Mouse (Mus musculus): ENCODE measurements around the gene Tns1. TPM values are rescaled to one million over a fixed set of nuclear protein-coding genes. Genes with fewer than 3 reads are reported as not detected.

Tns1 gene
- polyA plus RNA-seq, 1 experiment from 2014 or later: 44.4 TPM

DNA sequence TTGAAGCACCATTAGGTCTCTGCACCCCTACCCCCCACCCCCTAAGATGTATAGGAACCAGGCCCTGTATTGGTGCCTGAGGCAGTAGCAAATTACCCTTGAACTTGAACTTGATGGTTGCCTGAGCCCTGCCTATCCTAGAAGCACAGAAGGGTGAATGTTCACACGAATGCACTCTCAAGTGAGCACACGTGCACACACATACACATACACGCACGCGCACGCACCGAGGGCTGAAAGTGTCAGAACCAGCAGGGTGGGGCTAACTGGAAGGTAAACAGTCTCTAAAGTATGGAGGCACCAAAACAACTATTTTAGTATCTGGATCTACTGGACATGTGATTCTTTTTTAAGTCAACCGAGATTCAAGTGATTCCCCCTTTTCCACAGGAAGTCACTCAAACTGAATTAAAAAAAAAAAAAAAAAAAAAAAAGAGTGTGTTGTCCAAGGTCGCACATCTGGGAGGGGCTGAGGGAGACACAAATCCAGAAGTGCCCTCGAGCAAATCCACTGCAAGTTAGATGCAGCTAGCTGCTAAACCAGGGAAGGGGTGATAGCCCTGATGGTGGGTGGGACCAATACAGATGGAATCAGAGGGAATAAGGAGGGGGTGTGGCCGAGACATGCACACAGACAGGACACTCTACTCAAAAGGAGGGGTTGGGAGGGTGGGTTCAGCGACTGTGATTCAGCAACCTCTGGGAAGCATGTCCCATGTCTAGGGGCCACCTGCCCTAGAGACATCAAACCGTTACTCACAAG lies 96.0 kb downstream of the Tns1 start:
- ATAC-seq (ENCODE audit: low FRiP score, low read depth): no peak
- no peak overlapping the region for H3K9ac ChIP-seq
- no peaks in the 10 kb centered on the region for H3K9me3 ChIP-seq
- no peaks in the 10 kb centered on the region for H3K27me3 ChIP-seq
- H3K4me3 ChIP-seq: no peak overlapping the region
- 56% methylated on average over 13 of the region's 13 CpGs for WGBS
- peak overlapping the region; percentile 14 for H3K4me2 ChIP-seq (replicated peaks)
- peaks cover 96% of the 10 kb centered on the region for H3K4me1 ChIP-seq
- peak overlapping the region; percentile 80 for H3K27ac ChIP-seq
- H3K36me3 ChIP-seq: no peaks in the 10 kb centered on the region

DNA sequence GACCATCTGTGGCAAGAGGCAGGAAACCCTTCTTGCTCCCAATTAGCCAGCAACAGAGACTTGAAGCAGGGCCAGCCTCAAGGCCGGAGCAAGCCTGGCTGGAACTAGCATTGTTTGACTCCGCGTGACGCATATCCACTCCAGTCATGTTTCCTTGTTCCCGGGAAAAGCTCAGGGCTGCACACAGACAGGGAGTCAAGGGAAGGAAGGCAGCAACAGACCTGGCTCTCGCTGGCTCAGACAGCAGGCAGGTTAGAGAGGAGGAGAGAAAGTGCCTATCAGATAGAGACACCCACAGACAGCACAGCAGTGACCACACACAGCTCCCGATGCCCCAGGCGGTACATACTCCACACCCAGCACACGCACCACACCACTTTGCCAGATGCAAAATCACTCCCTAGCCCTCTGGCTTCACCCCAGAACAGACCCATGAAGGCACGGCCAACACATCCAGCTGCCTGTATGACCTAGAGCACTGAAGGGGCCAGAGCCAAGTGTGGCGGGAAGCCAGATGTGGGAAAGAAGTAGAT lies 96.6 kb downstream of the Tns1 start:
- 11% methylated on average over 11 of the region's 11 CpGs for WGBS
- Histone ChIP-seq H3K9me3 (no peaks in the 10 kb centered on the region), H3K4me1 (peaks cover 92% of the 10 kb centered on the region), H3K27ac (peak overlapping the region; percentile 80), H3K4me2 (replicated peaks) (peak overlapping the region; percentile 14), H3K27me3 (no peaks in the 10 kb centered on the region), H3K9ac (no peak overlapping the region), H3K36me3 (no peaks in the 10 kb centered on the region), H3K4me3 (no peak overlapping the region)
- peak; percentile 18; the same call in 1 of the 2 replicates for ATAC-seq (ENCODE audit: low FRiP score, low read depth)

DNA sequence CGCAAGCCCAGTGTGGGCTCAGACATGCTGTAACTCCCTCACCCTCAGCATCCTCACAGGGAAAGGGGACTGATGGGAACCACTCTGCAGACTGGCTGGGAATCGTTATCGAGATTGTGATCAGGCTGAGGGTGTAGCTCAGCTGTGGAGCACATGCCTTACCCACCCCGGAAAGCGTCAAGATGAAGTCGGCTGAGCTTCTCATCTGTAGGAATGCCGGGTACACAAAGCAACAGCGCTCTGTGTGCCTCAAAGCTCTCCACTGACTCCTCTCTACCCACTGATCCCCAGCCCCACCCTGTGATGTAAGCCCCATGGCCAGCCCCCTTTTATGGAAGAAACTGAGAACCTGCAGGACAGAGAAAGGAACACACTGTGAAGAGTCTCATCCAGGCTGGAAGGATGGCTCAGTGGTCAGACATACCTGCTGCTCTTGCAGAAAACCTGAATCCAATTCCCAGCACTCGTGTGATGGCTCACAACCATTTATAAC lies 97.5 kb downstream of the Tns1 start:
- H3K4me3 ChIP-seq: no peak overlapping the region
- ATAC-seq (ENCODE audit: low FRiP score, low read depth): no peak
- WGBS: 50% methylated on average over 9 of the region's 9 CpGs
- H3K9ac ChIP-seq: no peak overlapping the region
- H3K27ac ChIP-seq: peak overlapping the region; percentile 80; the same call in 1 of the 2 replicates
- H3K4me1 ChIP-seq: peaks cover 87% of the 10 kb centered on the region
- H3K27me3 ChIP-seq: no peaks in the 10 kb centered on the region
- 0 out of 2 replicates have a peak overlapping the region, but pooled peaks have one; percentile 1 for H3K4me2 ChIP-seq (replicated peaks)
- H3K36me3 ChIP-seq: no peaks in the 10 kb centered on the region
- no peaks in the 10 kb centered on the region for H3K9me3 ChIP-seq

DNA sequence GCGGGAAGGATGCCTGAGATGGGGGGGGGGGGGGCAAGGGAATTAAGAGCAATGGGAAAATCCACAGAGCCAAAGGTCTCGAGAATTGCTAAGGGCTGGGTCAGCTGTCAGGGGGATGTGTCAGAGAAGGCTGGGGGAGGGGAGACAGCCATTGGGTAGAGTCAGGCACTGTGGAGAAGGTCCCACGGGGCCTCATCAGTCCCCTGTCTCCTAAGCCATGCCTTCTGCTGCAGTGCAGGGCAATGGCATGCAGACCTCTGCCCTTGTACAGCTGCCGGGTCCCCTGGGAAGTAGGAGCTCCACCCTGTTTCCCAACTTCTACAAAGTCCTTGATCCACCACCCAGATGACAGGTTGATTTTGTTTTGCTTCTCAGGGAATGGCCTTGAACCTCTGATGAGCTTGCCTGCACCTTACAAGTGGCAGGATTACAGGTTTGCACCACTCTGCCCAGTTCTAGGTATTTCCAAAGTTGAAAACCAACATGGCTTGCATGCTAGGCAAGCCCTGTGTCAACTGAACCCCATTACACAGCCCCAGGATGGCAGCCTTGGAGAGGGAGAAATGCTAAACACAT lies 98.5 kb downstream of the Tns1 start:
- peaks cover 77% of the 10 kb centered on the region for H3K4me1 ChIP-seq
- H3K36me3 ChIP-seq: no peaks in the 10 kb centered on the region
- WGBS: 28% methylated on average over 4 of the region's 4 CpGs
- no peak overlapping the region for H3K9ac ChIP-seq
- H3K4me2 ChIP-seq (replicated peaks): no peak overlapping the region
- no peak overlapping the region for H3K27ac ChIP-seq
- H3K27me3 ChIP-seq: no peaks in the 10 kb centered on the region
- no peak overlapping the region for H3K4me3 ChIP-seq
- ATAC-seq (ENCODE audit: low FRiP score, low read depth): no peak
- no peaks in the 10 kb centered on the region for H3K9me3 ChIP-seq

DNA sequence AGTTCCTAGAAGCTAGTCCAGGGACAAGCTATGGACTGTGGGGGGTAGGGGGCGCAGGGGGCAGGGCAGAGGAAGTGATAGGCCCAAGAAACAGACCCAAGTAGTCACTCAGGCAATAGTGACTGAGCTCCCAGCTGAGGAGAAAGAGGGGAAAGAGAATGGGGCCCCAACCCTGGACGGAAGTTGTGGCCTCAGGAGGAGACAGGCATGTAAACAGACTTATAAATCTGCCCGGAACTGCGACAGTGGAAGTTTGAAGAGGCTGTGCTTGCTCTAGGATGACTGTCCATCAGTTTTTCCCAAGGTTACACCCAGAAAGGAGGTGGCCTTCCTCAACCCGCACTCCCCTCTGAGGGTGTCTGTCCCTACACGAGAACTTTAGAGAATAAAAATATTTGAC lies 99.0 kb downstream of the Tns1 start:
- ATAC-seq (ENCODE audit: low FRiP score, low read depth): no peak
- peaks cover 72% of the 10 kb centered on the region for H3K4me1 ChIP-seq
- H3K4me2 ChIP-seq (replicated peaks): peak overlapping the region; percentile 7; the same call in 1 of the 2 replicates
- no peaks in the 10 kb centered on the region for H3K9me3 ChIP-seq
- peak overlapping the region; percentile 53; the same call in 1 of the 2 replicates for H3K27ac ChIP-seq
- no peak overlapping the region for H3K9ac ChIP-seq
- no peak overlapping the region for H3K4me3 ChIP-seq
- H3K36me3 ChIP-seq: no peaks in the 10 kb centered on the region
- 36% methylated on average over 6 of the region's 6 CpGs for WGBS
- no peaks in the 10 kb centered on the region for H3K27me3 ChIP-seq

DNA sequence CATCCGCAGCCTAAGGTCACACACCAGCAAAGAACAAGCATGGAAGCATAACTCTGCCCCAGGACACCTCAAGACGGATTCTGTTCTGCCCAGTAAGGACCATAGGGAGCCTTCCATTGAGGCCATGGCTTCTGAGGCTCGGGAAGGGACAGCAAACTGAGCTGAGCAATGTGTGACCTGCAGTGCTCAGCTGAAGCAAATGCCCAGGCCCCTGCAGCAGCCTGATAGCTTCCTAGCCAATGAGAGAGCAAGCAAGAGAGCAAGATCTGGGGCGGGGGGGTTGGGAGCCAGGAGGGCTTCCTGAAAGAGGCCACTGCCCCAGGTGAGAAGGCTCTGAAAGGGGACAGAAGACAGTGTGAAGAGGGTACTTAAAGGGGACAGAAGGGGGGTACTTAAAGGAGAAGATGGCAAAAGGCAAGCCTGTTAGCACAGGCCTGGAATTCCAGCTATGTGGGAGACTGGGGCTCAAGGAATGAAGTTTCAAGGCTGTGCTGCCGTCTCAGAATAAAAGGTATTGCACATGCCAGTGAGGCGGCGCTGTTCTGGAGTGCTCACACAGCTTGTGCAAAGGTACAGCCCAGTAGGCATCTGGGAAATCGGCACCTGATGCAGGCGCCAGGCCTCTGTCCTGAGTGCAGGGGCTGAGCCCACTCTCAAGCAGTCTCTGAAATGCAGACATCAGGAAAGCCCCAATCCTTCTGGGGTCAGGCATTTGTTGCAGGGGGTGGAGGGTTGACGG lies 99.6 kb downstream of the Tns1 start:
- peaks cover 66% of the 10 kb centered on the region for H3K4me1 ChIP-seq
- 44% methylated on average over 10 of the region's 10 CpGs for WGBS
- ATAC-seq (ENCODE audit: low FRiP score, low read depth): 0 out of 2 replicates have a peak, but pooled peaks have one; percentile 21
- no peaks in the 10 kb centered on the region for H3K27me3 ChIP-seq
- no peak overlapping the region for H3K9ac ChIP-seq
- no peaks in the 10 kb centered on the region for H3K36me3 ChIP-seq
- H3K27ac ChIP-seq: peak overlapping the region; percentile 53
- no peak overlapping the region for H3K4me2 ChIP-seq (replicated peaks)
- H3K9me3 ChIP-seq: no peaks in the 10 kb centered on the region
- no peak overlapping the region for H3K4me3 ChIP-seq

DNA sequence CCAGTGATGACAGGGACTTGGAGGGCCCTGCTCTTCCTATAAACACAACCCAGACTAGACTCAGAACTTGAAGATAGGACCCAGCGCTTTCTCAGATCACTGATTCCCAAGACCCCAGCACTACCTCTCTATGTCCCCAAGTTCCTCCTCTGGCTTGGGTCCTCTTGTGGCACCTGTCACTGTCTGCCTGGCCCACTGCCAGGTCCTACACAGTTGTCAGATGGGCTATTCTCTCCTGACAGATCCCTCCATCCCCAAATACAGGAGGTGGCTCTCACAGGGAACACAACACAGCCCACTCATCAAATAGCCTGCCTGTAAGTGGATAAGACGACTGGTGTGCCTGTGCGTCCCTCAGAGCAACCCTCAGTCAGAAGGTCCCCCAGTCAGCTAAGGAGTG lies 101.3 kb downstream of the Tns1 start:
- WGBS: 80% methylated on average over 3 of the region's 3 CpGs
- Histone ChIP-seq H3K4me3 (no peak overlapping the region), H3K27ac (no peak overlapping the region), H3K27me3 (no peaks in the 10 kb centered on the region), H3K36me3 (no peaks in the 10 kb centered on the region), H3K4me1 (peaks cover 56% of the 10 kb centered on the region), H3K4me2 (replicated peaks) (no peak overlapping the region), H3K9ac (0 out of 2 replicates have a peak overlapping the region, but pooled peaks have one; percentile 25), H3K9me3 (no peaks in the 10 kb centered on the region)
- no peak for ATAC-seq (ENCODE audit: low FRiP score, low read depth)

DNA sequence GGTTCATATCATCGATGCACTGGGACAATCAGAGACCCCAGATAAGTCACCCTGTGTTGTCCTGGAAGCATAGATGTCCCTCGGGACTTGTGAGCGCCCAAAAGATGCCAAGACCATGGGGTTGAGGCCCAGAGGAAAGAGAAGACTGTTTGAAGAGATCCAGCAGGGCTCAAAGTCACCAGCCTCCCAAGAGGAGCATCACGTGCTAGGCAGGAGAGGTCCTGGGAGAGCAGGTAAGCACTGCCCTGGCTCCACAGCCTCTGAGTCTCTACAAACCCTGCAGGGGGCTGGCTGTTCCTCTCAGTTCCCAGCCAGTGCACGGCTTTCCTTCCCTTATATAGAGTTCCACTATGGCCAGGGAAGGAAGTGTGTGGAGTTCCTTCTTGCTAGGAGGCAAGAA lies 101.7 kb downstream of the Tns1 start:
- H3K27ac ChIP-seq: no peak overlapping the region
- H3K4me3 ChIP-seq: no peak overlapping the region
- WGBS: 77% methylated on average over 5 of the region's 5 CpGs
- no peaks in the 10 kb centered on the region for H3K27me3 ChIP-seq
- no peak for ATAC-seq (ENCODE audit: low FRiP score, low read depth)
- H3K4me2 ChIP-seq (replicated peaks): no peak overlapping the region
- peaks cover 56% of the 10 kb centered on the region for H3K4me1 ChIP-seq
- no peak overlapping the region for H3K9ac ChIP-seq
- H3K9me3 ChIP-seq: no peaks in the 10 kb centered on the region
- no peaks in the 10 kb centered on the region for H3K36me3 ChIP-seq

DNA sequence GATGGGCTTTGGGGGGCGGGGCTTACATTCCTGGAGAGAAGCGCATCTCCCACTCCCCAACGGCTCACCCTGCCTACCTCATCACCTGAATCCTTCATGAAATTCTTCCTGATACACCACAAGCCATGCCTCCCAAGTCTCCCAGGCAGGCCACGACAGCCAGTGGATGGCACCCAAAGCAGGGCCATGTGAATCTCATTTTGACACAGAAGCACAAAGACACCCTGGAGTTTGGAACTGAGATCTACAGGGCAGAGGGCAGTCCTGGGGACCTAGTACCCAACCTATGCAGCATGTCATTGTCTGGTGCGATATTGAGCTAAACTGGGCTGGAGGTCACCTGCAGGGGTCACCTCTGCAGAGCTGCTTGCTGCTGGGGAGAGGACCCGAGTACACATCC lies 104.0 kb downstream of the Tns1 start:
- Histone ChIP-seq H3K9me3 (no peaks in the 10 kb centered on the region), H3K9ac (no peak overlapping the region), H3K4me3 (no peak overlapping the region), H3K27ac (no peak overlapping the region), H3K36me3 (no peaks in the 10 kb centered on the region), H3K4me2 (replicated peaks) (no peak overlapping the region), H3K27me3 (no peaks in the 10 kb centered on the region), H3K4me1 (peaks cover 56% of the 10 kb centered on the region)
- 77% methylated on average over 6 of the region's 6 CpGs for WGBS
- no peak for ATAC-seq (ENCODE audit: low FRiP score, low read depth)

DNA sequence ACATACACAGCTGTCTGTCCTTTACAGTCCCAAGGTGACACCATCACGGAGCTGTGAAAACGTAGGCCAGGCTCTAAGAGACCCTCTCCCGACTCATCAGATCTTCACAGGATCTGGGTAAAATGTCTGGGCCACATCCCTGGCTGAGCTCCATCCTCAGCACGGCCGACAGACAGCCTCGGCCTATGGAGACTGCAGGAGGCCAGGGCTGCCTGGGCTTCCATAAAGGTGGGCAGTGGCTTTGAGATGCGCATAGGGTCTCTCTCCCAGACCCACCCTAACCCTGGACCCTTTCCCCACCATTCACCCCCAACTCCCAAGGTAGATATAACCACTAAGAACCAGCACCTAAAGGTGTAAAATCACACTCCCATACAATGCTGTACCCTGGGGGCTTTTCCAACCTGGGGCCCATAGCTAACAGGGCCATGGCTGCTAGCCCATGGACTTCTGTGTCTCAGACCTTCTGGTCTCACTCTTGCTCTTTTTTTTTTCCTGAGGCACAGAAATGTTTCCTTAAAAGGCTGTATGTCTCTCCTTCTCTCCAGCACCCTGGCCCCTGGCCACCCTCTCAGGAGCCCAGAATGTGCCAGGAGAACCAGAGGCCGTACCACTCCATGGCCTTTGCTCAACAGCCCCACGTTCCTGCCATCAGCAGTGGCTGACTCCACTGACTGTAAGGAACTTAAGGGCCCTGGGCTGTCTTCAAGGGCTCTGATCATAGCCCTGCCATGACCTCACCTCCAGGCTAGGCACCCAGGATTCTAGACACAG lies 106.7 kb downstream of the Tns1 start:
- peaks cover 57% of the 10 kb centered on the region for H3K4me1 ChIP-seq
- no peaks in the 10 kb centered on the region for H3K9me3 ChIP-seq
- no peak for ATAC-seq (ENCODE audit: low FRiP score, low read depth)
- H3K9ac ChIP-seq: no peak overlapping the region
- H3K4me2 ChIP-seq (replicated peaks): no peak overlapping the region
- 60% methylated on average over 9 of the region's 9 CpGs for WGBS
- H3K27me3 ChIP-seq: no peaks in the 10 kb centered on the region
- H3K4me3 ChIP-seq: no peak overlapping the region
- H3K36me3 ChIP-seq: peaks cover 10% of the 10 kb centered on the region
- no peak overlapping the region for H3K27ac ChIP-seq

DNA sequence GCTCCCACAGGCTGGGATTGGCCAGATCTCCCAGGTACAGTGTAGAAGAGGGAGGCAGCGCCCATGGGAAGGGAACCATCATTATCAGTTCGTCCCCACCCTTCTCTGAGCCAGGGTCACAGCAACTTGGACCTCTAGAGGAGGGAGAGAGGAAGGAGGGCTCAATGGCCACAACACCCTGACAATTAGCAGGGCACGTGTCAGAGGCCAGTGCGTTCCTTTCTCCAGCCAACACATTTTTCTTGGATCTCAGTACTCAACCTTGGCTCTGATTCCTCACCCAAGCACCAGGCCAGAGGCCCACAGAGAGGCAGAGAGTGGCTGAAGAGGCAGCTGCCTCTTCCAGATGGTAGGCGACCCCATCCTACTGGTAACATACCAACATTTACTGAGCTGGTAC lies 107.6 kb downstream of the Tns1 start:
- H3K36me3 ChIP-seq: peaks cover 16% of the 10 kb centered on the region
- no peaks in the 10 kb centered on the region for H3K9me3 ChIP-seq
- WGBS: 88% methylated on average over 5 of the region's 5 CpGs
- no peak overlapping the region for H3K4me3 ChIP-seq
- H3K4me2 ChIP-seq (replicated peaks): no peak overlapping the region
- H3K27ac ChIP-seq: no peak overlapping the region
- no peak for ATAC-seq (ENCODE audit: low FRiP score, low read depth)
- peaks cover 55% of the 10 kb centered on the region for H3K4me1 ChIP-seq
- H3K27me3 ChIP-seq: no peaks in the 10 kb centered on the region
- H3K9ac ChIP-seq: no peak overlapping the region

All from limb, embryonic 13.5 days (tissue).